Mouse (Mus musculus) midbrain, embryonic 16.5 days (tissue): ENCODE data around the gene Auts2. TPM values are rescaled to one million over a fixed set of nuclear protein-coding genes. Genes with fewer than 3 reads are reported as not detected.

Experiments used
- ATAC-seq: fragments of 200-750 bp; cut with Nextera tagmentation; 2 replicates; pipeline ENCODE4 v1.8.0; 2017; ENCODE audit warnings: moderate TSS enrichment
- H3K27ac ChIP-seq: fragments of 300-500 bp; sonication (generic); 2 replicates; pipeline ENCODE4 v1.5.1; 2014; ENCODE audit warnings: mild to moderate bottlenecking, low read length, mixed read lengths
- H3K27me3 ChIP-seq: fragments of 300-500 bp; sonication (generic); 2 replicates; pipeline ENCODE4 v1.6.1; 2014; ENCODE audit warnings: low read depth, low read length, mixed read lengths; ENCODE audit not compliant: control insufficient read depth, insufficient read depth
- H3K36me3 ChIP-seq: fragments of 300-500 bp; sonication (generic); 2 replicates; pipeline ENCODE4 v1.6.1; 2014; ENCODE audit warnings: mild to moderate bottlenecking, low read length, moderate library complexity, mixed read lengths; ENCODE audit not compliant: control insufficient read depth, insufficient read depth
- H3K4me1 ChIP-seq: fragments of 300-500 bp; sonication (generic); 2 replicates; pipeline ENCODE4 v1.6.1; 2014; ENCODE audit warnings: mild to moderate bottlenecking, low read length, mixed read lengths; ENCODE audit not compliant: control insufficient read depth, insufficient read depth
- H3K4me2 ChIP-seq: fragments of 300-500 bp; sonication (generic); 2 replicates; pipeline ENCODE4 v1.6.1; 2014; ENCODE audit warnings: mild to moderate bottlenecking, low read length, mixed read lengths
- H3K4me3 ChIP-seq: fragments of 300-500 bp; sonication (generic); 2 replicates; pipeline ENCODE4 v1.5.1; 2014; ENCODE audit warnings: low read depth, mild to moderate bottlenecking, low read length, moderate library complexity, mixed read lengths
- H3K9ac ChIP-seq: fragments of 300-500 bp; sonication (generic); 2 replicates; pipeline ENCODE4 v1.6.1; 2014; ENCODE audit warnings: low read depth, low read length, mixed read lengths
- H3K9me3 ChIP-seq: fragments of 300-500 bp; sonication (generic); replicated peaks from 2 replicates; pipeline ENCODE4 v1.6.1; 2014; ENCODE audit warnings: mild to moderate bottlenecking, low read length, mixed read lengths; ENCODE audit not compliant: control insufficient read depth, poor library complexity, severe bottlenecking
- WGBS: fragments of 180-500 bp; shearing (Covaris S2); extraction: QIAGEN DNeasy Blood & Tissue Kit; methylation state at CpG from one replicate; pipeline ENCODE4 v1.1.7; 2014; 5-methylcytosine and 5-hydroxymethylcytosine counted together
- polyA plus RNA-seq: library from polyadenylated mRNA; unstranded; fragments of >200 nt; fragmentation: Nextera tagmentation; extraction: Ambion mirVana; gene quantifications from 2 replicates; pipeline ENCODE4 v1.2.1, GENCODE M21; 2015

The Auts2 gene
- polyA plus RNA-seq, 1 experiment from 2014 or later = 49.8 TPM

- H3K4me3 ChIP-seq = no peak overlapping the region
- H3K4me1 ChIP-seq = peaks cover 3% of the 10 kb centered on the region; the same call in 1 of the 2 replicates
- H3K4me2 ChIP-seq = no peak overlapping the region
- H3K9me3 ChIP-seq = no peaks in the 10 kb centered on the region
- WGBS = 85% methylated on average over 1 of the region's 1 CpGs
- H3K27me3 ChIP-seq = no peaks in the 10 kb centered on the region
- no peaks in the 10 kb centered on the region for H3K36me3 ChIP-seq
- H3K9ac ChIP-seq = no peak overlapping the region
- ATAC-seq = no peak
- H3K27ac ChIP-seq = no peak overlapping the region
Measured at GRCm38 (mm10) chr5:132361276-132361675, 181.9 kb downstream of the Auts2 start.

- 82% methylated on average over 5 of the region's 5 CpGs for WGBS
- Histone ChIP-seq H3K36me3 (no peaks in the 10 kb centered on the region), H3K9ac (no peak overlapping the region), H3K4me3 (no peak overlapping the region), H3K27ac (no peak overlapping the region), H3K4me2 (no peak overlapping the region), H3K27me3 (no peaks in the 10 kb centered on the region), H3K4me1 (peaks cover 3% of the 10 kb centered on the region; the same call in 1 of the 2 replicates), H3K9me3 (no peaks in the 10 kb centered on the region)
- no peak for ATAC-seq
Measured at GRCm38 (mm10) chr5:132357726-132358125, 185.4 kb downstream of the Auts2 start.

GRCm38 (mm10) chr5:132355935-132356334 is 187.2 kb downstream of the Auts2 start:
- Histone ChIP-seq H3K4me2 (no peak overlapping the region), H3K27me3 (no peaks in the 10 kb centered on the region), H3K9ac (no peak overlapping the region), H3K9me3 (no peaks in the 10 kb centered on the region), H3K4me1 (peaks cover 3% of the 10 kb centered on the region; the same call in 1 of the 2 replicates), H3K36me3 (no peaks in the 10 kb centered on the region), H3K27ac (no peak overlapping the region), H3K4me3 (no peak overlapping the region)
- no peak for ATAC-seq
- 86% methylated on average over 7 of the region's 7 CpGs for WGBS

GRCm38 (mm10) chr5:132352437-132352836 is 190.7 kb downstream of the Auts2 start:
- ATAC-seq = no peak
- no peak overlapping the region for H3K4me2 ChIP-seq
- H3K27ac ChIP-seq = no peak overlapping the region
- no peak overlapping the region for H3K4me3 ChIP-seq
- WGBS = 35% methylated on average over 1 of the region's 1 CpGs
- no peaks in the 10 kb centered on the region for H3K36me3 ChIP-seq
- no peaks in the 10 kb centered on the region for H3K4me1 ChIP-seq
- H3K9me3 ChIP-seq = no peaks in the 10 kb centered on the region
- H3K27me3 ChIP-seq = no peaks in the 10 kb centered on the region
- no peak overlapping the region for H3K9ac ChIP-seq

- Histone ChIP-seq H3K27ac (no peak overlapping the region), H3K9ac (no peak overlapping the region), H3K4me2 (no peak overlapping the region), H3K36me3 (no peaks in the 10 kb centered on the region), H3K4me3 (no peak overlapping the region), H3K4me1 (no peaks in the 10 kb centered on the region), H3K27me3 (no peaks in the 10 kb centered on the region), H3K9me3 (no peaks in the 10 kb centered on the region)
- no peak for ATAC-seq
Measured at GRCm38 (mm10) chr5:132351139-132351538, 192.0 kb downstream of the Auts2 start.

GRCm38 (mm10) chr5:132341315-132341714 is 201.8 kb downstream of the Auts2 start:
- H3K36me3 ChIP-seq = no peaks in the 10 kb centered on the region
- no peaks in the 10 kb centered on the region for H3K9me3 ChIP-seq
- WGBS = 68% methylated on average over 3 of the region's 3 CpGs
- no peak for ATAC-seq
- no peak overlapping the region for H3K27ac ChIP-seq
- H3K9ac ChIP-seq = no peak overlapping the region
- H3K4me1 ChIP-seq = peaks cover 21% of the 10 kb centered on the region
- H3K4me2 ChIP-seq = no peak overlapping the region
- H3K4me3 ChIP-seq = no peak overlapping the region
- H3K27me3 ChIP-seq = no peaks in the 10 kb centered on the region

GRCm38 (mm10) chr5:132337677-132338076 is 205.5 kb downstream of the Auts2 start:
- peaks cover 43% of the 10 kb centered on the region for H3K4me1 ChIP-seq

GRCm38 (mm10) chr5:132335719-132336118 is 207.4 kb downstream of the Auts2 start:
- Histone ChIP-seq H3K27ac (no peak overlapping the region), H3K4me1 (peaks cover 44% of the 10 kb centered on the region), H3K4me3 (no peak overlapping the region), H3K27me3 (no peaks in the 10 kb centered on the region), H3K9me3 (no peaks in the 10 kb centered on the region), H3K4me2 (no peak overlapping the region), H3K9ac (no peak overlapping the region), H3K36me3 (no peaks in the 10 kb centered on the region)
- WGBS = 76% methylated on average over 4 of the region's 4 CpGs
- ATAC-seq = no peak

More at GRCm38 (mm10) chr5:132337677-132338076, 205.5 kb downstream of the Auts2 start:
- Histone ChIP-seq H3K36me3 (no peaks in the 10 kb centered on the region), H3K27me3 (no peaks in the 10 kb centered on the region), H3K9me3 (no peaks in the 10 kb centered on the region), H3K4me2 (no peak overlapping the region), H3K27ac (no peak overlapping the region), H3K9ac (no peak overlapping the region), H3K4me3 (no peak overlapping the region)
- 68% methylated on average over 3 of the region's 3 CpGs for WGBS
- ATAC-seq = no peak

GRCm38 (mm10) chr5:132334796-132335195 is 208.3 kb downstream of the Auts2 start:
- Histone ChIP-seq H3K36me3 (no peaks in the 10 kb centered on the region), H3K9me3 (no peaks in the 10 kb centered on the region), H3K4me3 (no peak overlapping the region), H3K9ac (no peak overlapping the region), H3K27ac (no peak overlapping the region), H3K27me3 (no peaks in the 10 kb centered on the region), H3K4me1 (peaks cover 44% of the 10 kb centered on the region), H3K4me2 (no peak overlapping the region)
- ATAC-seq = no peak
- 83% methylated on average over 3 of the region's 3 CpGs for WGBS
